Mouse (Mus musculus) thymus, postnatal 4 days (tissue): ENCODE data around the gene Ckmt2.

ENCODE experiments used
- DNase-seq: peaks from one replicate; pipeline ENCODE4 v3.0.0; 2021

Gene Ckmt2

DNA sequence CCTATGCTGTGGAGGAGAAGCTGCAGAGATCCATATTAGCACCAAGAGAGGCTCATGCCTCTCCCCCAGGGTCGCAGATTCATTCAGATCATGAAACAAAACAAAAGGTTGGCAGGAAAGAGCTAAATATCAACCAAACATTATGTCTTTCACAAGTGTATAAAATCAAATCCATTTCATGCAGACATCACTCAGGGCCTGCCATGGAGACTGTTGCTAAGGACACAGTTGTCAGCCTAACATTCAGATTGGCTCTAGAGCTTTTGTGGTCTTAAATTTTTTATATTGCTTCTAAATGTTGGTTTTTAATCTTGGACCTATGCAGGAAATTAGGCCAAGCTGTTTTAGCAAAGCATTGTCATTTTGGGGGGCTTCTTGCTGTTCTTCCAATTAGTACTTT is 8.1 kb downstream of the Ckmt2 start:
- no peak for DNase-seq

DNA sequence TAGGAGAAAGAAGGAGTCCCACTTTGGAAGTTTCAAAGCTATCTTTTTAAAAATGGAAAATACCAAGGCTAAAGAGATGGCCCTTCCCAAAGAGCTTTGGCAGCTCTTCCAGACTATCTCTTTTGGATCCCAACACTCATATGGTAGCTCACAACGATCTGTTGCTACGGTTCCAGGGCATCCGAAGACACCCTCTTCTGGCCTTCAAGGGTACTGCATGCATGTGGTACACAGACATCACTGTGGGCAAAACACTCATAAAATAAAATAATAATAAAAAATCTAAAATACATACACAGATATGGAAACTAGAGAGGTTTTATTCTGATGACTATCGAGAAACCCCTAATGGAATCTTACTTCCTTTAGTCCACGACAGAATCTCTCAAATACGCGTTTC is 17.9 kb downstream of the Ckmt2 start:
- DNase-seq = peak; percentile 55

DNA sequence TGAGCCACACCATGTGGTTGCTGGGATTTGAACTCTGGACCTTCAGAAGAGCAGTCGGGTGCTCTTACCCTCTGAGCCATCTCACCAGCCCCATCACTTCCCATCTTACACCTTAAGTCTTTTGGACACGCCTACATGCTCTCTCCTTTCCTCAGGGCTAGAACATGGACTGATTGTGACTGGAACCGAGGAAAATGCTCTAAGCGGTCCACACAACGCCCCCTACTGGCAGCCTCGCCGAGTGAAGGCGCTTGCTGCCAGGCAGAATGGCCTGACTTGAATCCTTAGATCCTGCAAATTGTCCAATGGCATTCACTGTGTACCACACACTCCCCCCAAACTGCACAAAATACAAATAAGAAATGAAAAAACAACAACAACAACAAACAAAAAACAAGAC is 19.3 kb downstream of the Ckmt2 start:
- peak; percentile 34 for DNase-seq

DNA sequence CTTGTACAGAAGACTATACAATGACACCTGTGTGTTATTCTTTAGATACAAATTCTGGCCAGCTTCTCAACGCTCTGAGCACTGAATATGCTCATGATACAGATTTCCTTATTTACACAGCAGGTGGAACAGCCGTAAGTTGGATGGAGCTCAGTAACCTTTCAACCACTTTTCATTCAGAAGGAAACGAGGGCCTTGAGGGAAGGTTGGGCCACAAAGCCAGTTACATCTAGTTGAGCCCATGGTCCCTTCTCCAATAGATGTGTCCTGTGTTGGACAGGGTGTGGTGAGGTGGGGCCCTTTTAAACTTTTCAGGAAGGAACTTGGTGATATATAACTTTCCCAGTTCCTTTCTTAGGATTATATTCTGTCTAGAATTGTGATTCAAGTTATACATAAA is 22.3 kb downstream of the Ckmt2 start:
- DNase-seq = no peak

DNA sequence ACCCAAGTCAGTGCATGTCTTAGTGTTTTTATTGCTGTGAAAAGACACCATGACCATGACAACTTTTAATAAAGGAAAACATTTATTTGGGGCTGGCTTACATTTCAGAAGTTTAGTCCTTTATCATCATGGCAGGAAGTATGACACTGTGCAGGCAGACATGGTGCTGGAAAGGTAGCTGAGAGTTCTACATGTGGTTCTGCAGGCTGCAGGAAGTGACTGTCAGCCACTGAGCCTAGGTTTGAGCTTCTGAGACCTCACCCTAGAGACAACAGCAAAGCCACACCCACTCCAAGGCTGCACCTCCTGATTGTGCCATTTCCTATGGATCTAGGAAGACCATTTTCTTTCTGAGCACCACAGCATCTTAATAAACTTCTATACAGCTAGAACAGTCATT is 48.8 kb downstream of the Ckmt2 start:
- no peak for DNase-seq

DNA sequence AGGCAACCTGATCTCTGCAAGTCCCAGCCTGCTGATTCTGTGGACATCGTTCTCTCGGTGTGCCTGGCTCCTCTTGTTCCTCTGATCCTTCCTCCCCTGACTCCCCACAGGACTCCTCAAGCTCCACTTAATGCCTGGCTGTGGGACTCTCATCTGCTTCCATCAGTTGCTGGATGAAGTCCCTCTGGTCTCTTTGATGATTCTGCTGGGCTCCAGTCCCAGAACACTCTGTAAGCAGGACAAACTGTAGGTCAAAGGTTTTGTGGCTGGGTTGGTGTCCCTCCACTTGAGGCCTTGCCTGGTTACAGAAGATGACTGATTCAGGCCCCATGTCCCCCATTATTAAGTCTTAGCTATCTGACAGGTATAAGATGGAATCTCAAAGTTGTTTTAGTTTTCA is 50.6 kb downstream of the Ckmt2 start:
- no peak for DNase-seq

DNA sequence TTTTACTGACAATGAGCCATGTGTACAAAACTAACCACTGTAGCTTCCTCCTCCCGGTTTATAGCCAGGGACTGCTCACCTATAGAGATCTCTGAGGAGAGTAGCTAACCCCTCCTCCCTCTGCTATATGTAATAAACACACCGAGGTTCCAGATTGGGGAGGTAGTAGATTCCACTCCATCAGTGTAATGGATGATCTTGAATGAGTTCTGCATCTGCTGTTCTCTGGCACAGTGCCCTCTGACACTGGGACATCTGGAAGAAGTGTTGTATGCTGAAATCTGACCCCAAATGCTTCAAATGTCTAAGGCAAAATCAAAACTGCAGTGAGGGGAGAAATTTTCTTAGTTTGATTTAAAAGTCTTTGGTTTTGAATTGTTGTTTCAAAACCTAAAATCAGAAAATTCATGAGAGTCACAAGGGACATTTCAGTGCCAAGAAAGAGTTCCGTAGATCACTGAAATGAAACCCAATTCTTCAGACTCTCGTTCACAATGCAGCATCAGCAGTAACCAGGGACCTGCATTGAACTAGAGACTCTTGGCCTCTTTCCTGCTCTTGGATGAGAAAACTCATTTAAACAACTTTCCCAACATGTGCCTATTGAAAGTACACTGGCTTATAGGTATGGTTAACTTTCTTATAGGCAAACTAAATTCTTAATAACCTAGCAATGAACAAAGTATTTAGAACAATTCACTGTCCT is 51.7 kb downstream of the Ckmt2 start:
- DNase-seq = no peak

DNA sequence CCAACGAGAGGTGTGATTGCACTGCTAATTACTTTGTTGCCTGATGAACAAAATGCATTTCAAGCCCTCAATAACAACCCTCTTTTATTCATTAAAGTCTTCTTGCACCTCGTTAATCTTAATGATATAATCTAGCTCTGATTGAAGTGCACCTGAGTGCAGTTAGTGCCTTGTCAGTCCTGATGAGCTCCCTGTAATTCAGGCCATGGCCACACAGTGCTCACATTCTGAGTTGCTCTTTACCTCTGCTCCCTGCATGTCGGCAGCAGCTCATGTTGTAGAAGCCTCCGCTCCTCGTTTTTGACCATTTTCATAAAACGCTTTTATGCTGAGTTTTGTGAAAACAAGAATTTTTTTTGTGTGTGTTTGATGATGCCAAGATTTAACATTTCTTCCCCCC is 53.0 kb downstream of the Ckmt2 start:
- no peak for DNase-seq

DNA sequence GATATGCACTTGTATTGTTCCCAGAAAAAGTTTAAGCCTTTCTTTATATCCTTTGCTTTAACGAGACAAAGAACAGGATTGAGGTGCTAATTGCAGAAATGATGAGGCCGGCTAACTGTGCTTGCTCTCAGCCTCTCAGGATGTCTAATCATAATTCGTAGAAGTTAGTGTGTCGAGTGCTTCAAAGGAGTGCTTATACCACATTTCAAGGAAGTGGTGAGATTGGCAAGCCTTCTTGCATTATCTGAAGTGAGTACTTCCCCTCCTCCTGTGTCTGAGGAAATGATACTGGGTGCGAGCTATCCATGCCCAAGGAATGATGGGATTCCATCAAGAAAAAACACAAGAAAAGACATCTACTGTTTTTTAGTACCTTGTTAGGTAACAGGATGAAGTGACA is 62.0 kb downstream of the Ckmt2 start:
- no peak for DNase-seq

DNA sequence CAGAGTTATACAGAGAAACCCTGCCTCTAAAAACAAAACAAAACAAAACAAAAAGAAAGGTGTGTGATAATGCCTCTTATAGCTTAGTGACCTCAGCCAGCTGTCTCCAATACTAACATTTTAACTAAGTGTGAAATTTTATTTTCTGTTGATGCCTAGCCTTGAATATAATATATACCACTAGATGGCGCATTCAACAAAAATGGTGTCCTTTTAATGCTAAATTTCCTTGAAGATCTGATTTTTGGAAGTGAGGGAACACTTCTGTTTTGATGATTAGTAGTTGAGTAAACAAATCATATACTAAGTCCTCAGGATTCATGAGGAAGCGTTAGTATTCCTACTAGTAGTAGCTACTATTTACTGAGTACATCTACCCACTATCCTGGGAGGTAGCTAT is 67.2 kb downstream of the Ckmt2 start:
- DNase-seq = no peak

DNA sequence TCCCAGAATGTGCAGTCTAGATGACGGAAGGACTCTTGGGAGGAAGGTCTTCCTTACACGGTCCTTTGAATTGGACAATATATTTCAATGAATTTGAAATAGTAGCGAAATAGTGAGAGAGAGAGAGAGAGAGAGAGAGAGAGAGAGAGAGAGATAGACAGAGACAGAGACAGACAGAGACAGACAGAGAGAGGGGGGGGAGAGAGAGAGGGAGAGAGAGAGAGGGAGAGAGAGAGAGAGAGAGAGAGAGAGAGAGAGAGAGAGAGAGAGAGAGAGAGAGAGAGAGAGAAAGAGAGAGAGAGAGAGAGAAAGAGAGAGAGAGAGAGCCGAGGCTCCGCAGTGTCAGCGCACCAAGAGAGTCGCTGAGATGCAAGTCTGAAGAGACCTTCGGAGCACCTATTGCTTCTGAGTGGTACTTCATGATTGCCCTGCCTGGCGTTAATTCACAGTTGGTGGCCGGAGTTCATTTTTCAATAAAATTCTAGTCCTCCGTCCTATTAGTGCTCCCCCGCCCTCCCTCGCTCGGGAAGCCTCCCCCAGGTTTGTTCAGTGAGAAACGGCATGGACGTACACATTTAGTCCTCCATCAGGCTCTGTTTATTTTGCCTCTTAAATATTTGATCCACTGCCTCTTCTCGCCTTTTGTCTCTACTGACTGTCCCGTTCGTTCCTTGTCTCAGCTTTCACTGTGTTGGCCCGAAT is 68.7 kb downstream of the Ckmt2 start:
- DNase-seq = peak; percentile 25

DNA sequence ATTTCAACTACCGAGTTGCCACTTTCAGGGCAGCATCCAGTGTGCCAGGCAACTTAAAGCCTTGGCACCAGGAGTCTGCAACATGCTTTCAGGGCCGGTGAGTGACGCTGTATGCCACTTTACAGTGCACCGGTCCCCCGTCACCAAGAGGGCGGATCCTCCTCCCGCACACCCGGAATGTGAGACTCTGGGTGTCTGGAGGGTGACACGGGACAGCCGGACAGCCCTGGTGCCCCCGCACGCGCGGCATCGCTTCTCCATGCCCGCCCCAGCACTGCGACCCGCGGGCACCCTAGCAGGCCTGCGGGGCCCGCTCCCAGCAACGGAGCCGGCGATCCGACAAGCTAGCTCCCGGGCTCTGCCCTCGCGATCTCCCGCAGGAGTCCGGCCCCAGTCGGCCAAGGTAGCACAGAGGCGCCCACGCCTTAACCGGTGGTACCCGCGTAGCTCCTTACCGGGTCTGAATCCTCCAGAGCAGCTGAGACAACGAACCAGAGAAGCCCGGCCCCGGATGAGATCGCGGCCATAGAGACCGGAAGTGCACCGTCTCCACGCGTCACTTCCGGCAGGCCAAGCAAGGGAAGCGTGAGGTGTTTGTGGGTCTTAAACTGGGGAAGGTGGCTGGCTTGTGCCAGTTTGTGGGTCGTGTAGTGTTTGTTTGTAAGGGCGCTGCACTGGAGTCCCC is 69.4 kb downstream of the Ckmt2 start, which contains the start of gene Zcchc9:
Gene Zcchc9 (minus strand): TSS at position 551 of the 685 bp plus-strand sequence.
- peak; percentile 89 for DNase-seq
